Mouse (Mus musculus) myocyte (in vitro differentiated cells): ENCODE data around the gene Klk1b26.

Experiments
- E2F4 ChIP-seq: IDR thresholded peaks from one replicate; pipeline ENCODE4 v1.6.1; 2011; ENCODE audit warnings: mild to moderate bottlenecking, control low read depth, moderate library complexity; ENCODE audit not compliant: insufficient read depth
- POLR2AphosphoS2 ChIP-seq: IDR thresholded peaks from one replicate; pipeline ENCODE4 v1.6.1; 2011; ENCODE audit warnings: low read depth, control low read depth; ENCODE audit not compliant: insufficient read length

GRCm38 (mm10) chr7:43985657-43986056, 26.3 kb upstream of the Klk1b26 start:
- TF ChIP-seq E2F4 (no peak), POLR2AphosphoS2 (no peak)
